Mouse (Mus musculus): Measurements from ENCODE around the gene Madcam1. TPM values are rescaled to one million over a fixed set of nuclear protein-coding genes. Genes with fewer than 3 reads are reported as not detected.

Gene Madcam1
- total RNA-seq (2023) = not detected

DNA sequence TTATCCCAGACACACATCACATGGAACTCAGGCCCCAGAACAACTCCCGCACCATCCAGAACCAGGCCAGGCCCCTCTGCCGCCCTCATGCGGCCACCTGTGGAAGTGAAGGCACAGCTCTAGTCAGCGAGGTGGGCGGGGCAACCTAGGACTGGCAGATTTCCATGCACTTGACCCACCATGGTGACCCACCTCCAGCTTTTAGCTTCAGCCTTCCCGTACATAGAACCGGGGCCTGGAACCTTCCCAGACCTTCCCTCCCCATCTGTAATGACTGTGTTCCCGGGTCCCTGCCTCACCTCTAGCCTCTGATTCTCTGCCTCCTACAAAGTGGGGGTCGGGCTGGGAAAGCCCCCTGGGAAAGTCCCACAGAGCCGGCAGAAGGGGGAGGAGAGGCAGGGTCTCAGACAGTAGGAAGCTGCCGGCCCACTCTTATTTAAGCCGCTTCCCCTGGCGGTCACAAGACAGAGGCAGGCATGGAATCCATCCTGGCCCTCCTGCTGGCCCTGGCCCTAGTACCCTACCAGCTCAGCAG is at the start of gene Madcam1:
Gene Madcam1 (plus strand): TSS at position 429 of the 535 bp plus-strand sequence.

DNA sequence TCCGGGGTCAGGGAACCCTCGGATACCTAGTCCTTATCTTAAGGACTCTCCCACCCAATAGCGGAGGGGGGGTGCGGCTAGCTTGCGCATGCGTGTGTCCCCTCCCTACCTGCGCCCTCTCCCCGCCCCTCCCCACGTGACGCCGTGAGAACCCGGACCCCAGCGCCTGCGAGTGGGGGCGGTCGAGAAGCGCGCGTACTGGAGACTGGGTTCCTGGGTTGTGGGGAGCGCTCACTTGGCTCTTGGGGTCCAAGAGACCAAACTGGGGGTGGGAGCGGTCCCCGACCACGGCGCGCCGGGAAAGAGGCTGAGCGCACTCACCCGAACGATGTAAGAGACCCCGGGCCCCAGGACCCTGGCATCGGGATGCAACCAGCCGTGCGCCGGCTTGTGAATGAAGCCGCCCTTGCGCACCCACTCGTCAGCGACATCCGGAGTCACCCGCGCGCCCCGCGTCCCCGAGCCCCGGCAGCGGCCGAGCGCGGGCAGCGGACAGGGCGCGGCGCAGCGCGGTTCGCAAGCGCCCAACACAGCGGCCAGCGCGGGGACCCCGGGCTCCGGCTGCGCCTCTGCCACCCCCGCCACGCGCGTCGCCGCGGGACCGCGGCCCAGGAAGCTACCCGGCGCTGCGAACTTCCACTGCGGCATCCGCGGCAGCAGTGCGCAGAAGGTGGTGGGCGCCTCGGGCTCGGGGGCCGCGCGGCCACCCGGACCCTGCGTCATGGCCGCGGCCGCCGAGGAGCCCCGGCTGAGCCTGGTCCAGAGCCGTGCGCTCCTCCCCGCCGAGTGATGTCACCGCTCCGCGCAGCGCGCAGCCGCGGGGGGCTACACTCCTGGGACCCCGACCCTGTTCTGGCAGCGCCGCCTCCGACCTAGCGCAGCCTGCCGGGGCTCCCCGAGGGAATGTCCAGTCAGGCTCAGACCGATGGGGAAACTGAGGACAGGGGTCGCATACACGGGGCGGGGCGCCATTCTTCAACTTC is 26.9 kb upstream of the Madcam1 start, which contains the start of gene Shc2:
Gene Shc2 (minus strand): TSS at position 791 of the 983 bp plus-strand sequence.

DNA sequence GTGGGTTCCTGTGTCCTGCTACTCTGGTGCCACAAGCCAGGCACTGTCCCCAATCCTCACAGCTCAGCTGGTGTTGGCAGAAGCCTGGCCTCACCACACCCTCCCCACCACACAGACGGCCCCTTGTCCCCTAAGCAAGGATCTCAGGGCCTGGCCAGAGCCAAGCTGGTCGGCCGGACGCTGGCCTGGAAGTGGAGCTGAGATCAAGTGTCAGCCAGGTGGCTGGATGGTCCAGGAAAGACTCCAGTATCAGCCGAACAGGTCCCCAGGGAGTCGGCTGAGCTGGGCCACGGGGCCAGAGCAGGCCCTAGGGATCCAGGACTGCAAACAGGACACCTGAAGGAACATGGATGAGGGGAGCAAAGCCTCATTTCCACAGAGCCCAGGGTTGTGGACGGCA is 18.6 kb upstream of the Madcam1 start, which contains the start of gene Odf3l2:
Gene Odf3l2 (minus strand): TSS at position 28 of the 400 bp plus-strand sequence.

DNA sequence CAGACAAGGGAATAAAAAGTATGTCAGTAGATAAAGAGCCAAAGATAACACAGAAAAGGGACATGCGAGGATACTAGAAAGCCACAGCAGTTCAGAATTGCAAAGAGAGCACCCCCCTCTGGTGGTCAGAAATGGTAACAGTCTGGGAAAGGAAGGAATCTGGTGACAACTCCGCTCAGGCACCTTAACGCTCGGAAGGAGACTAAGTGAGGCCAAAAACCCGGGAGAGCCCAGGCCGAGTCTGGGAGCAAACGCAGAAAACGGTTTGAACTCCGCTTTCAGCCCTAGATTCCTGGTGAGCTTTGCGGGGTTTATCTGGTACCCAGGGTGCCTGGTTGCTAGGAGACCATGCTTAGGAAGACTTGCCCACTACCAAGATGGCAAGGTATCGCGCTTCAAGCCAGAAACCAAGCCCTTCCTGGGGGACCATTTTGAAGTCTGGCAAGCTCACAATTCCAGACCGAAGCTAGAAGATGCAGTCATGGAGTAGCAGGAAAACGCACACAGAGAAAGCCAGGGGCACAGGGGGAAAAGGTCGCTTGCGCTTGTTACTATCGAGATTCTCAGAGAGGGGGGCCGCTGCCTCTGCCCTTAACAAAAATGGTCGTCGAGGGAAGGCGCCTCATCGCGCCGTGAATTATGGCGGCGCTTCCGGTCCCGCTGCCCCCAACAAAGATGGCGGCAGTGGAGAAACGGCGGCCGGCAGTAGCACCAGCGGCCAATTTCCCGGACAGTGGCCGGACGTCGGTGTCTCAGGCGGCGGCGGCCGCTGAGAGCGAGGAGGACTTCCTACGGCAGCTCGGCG is 4.6 kb downstream of the Madcam1 start, which contains the start of gene Tpgs1:
Gene Tpgs1 (plus strand): TSS at position 599 of the 805 bp plus-strand sequence.

DNA sequence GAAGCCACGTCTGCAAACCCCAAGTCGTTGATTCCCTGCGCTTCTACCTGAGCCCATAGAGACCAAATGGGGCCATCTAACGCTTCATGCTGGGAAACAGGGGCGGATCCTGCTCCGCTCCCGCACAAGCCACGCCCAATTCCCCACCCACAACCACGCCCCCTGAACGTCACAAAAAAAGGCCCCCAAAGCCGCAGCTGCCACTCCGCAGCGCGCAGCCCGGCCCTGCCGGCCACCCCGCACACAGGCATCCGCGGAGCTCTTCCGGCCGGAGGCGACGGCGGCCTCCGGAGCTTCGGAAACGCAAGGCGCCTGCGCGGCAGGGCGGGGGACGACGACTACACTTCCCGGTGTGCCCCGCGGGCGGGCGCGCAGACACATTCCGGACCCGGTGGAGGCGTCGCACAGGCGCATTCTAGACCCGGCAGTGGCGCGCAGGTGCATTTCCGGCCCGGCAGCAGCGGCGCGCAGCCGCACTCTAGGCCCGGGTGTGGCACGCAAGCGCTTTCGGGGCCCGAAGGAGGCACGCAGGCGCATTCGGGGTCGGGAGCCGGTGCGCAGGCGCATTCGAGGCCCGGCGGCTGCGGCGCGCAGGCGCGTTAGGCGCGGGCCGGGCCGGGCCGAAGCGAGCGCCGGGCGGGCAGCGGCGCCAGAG is 17.4 kb downstream of the Madcam1 start, which contains the start of gene Cdc34:
Gene Cdc34 (plus strand): TSS at position 605 of the 655 bp plus-strand sequence.

DNA sequence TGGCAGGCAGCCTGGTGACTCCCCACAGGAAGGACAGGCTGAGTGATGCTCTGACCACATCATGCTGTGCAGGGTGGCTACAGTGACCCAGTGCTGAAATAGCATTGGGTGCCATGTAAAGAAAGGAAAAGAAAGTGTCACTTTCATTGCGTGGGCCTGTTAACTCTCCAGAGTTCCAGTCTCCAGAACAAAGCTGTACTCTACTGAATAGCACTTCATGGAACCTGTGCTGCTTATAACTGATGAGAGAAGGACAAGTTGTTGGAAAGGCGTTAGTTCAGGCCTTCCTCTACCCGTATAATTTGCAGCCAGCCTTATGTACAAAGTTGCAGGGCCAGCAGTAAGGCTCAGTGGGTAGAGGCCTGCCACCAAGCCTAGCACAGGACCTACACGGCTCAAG is 24.4 kb downstream of the Madcam1 start, which contains the start of gene Gzmm:
Gene Gzmm (plus strand): TSS at position 301 of the 400 bp plus-strand sequence.

DNA sequence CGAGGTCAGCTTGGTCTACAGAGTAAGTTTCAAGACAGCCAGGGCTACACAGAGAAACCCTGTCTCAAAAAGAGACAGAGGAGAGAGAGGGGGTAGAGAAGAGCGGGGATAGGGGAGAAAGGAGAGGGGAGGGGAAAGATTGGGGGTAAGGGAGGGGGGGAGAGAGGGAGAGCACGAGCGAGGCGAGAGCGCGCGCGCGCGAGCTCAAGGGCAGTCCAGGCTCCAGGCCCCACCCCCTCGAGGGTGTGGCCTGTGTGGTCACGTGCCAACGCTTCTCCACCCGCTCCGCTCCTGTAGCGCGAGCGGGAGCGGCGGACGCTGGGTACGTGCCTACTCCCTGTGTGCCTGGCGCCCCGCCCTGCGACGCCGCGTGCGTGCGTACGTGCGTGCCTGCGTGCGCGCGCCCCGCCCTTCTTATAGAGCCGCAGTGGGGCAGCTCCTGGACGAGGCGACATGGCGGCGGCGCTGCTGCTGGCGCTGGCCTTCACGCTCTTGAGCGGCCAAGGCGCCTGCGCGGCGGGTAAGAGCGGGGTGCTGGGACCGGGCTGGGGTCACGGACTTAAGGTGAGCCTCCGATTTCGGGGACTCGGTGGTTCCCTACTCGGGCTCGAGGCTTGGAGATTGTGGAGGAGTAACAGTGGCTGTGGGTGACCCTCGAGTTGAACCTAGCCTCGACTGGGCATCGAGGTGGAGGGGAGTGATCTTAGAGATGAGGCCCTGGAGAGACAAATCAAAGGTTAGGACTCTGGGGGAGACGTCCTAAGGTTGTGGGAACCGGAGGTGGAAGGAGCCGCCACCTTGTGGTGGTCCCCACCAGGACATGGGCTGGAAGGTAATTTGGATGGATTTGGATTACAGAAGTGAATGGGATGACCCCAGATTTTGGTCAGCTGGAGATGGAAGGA is 40.0 kb downstream of the Madcam1 start, which contains the start of gene Bsg:
Gene Bsg (plus strand): TSS at position 427 of the 905 bp plus-strand sequence.

DNA sequence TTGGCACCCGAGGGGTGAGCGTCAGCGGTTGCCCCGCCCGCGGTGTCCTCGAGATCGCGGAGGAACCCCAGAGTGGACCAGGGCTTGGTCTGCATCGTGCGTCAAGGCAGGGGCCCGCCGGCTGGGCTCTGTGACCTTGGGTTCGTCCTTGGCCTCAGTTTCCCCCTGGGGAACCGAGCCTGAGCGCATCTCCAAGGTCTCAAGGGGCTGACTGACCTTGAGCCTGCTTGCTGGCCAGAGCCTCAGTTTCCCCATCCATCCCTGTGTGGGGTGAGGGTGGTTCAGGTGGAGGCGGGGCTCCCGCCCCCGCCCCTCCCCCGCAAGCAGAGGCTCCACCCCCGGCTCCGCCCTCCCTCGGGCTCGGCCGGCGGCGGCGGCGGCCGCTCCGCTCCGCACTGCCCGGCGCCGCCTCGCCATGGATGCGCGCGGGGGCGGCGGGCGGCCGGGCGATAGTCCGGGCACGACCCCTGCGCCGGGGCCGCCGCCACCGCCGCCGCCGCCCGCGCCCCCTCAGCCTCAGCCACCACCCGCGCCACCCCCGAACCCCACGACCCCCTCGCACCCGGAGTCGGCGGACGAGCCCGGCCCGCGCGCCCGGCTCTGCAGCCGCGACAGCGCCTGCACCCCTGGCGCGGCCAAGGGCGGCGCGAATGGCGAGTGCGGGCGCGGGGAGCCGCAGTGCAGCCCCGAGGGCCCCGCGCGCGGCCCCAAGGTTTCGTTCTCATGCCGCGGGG is 52.1 kb downstream of the Madcam1 start, which contains the start of gene Hcn2:
Gene Hcn2 (plus strand): TSS at position 381 of the 734 bp plus-strand sequence.

Other genes starting within 250 kb of the Madcam1 start
- gene Vmn2r83, start 195.8 kb upstream of the Madcam1 start, total RNA-seq (2023) = not detected
- 1 to 10 TPM; 3.7 to 5.2 TPM for gene Plpp2, start 130.8 kb upstream of the Madcam1 start, total RNA-seq (2023)
- 1 to 10 TPM; 9.0 to 9.9 TPM for gene Mier2, start 109.4 kb upstream of the Madcam1 start, total RNA-seq (2023)
- not detected for gene Theg, start 77.2 kb upstream of the Madcam1 start, total RNA-seq (2023)
- gene C2cd4c, start 50.5 kb upstream of the Madcam1 start, total RNA-seq (2023) = not detected
- gene Shc2, start 26.6 kb upstream of the Madcam1 start, total RNA-seq (2023) = not detected
- not detected for gene Odf3l2, start 18.8 kb upstream of the Madcam1 start, total RNA-seq (2023)
- gene Tpgs1, start 4.8 kb downstream of the Madcam1 start, total RNA-seq (2023) = 10 to 100 TPM; 20.1 to 26.2 TPM
- gene Cdc34, start 17.6 kb downstream of the Madcam1 start, total RNA-seq (2023) = 10 to 100 TPM; 66.7 to 77.6 TPM
- gene Gzmm, start 24.5 kb downstream of the Madcam1 start, total RNA-seq (2023) = 1 to 10 TPM; 1.1 to 1.2 TPM
- 100 to 1,000 TPM; 117 to 123 TPM for gene Bsg, start 39.9 kb downstream of the Madcam1 start, total RNA-seq (2023)
- gene Hcn2, start 52.1 kb downstream of the Madcam1 start, total RNA-seq (2023) = under 1 TPM; 0.11 to 0.18 TPM
- 10 to 100 TPM; 13.7 to 15.0 TPM for gene Polrmt, start 82.0 kb downstream of the Madcam1 start, total RNA-seq (2023)
- not detected for gene Fgf22, start 90.5 kb downstream of the Madcam1 start, total RNA-seq (2023)
- gene Rnf126, start 102.4 kb downstream of the Madcam1 start, total RNA-seq (2023) = 10 to 100 TPM; 25.1 to 26.7 TPM
- 1 to 10 TPM; 4.5 to 5.9 TPM for gene Fstl3, start 112.7 kb downstream of the Madcam1 start, total RNA-seq (2023)
- 10 to 100 TPM; 13.6 to 18.0 TPM for gene Prss57, start 126.4 kb downstream of the Madcam1 start, total RNA-seq (2023)
- 100 to 1,000 TPM; 124 to 129 TPM for gene Palm, start 129.0 kb downstream of the Madcam1 start, total RNA-seq (2023)
- under 1 TPM; 0.46 to 0.51 TPM for gene Misp, start 156.4 kb downstream of the Madcam1 start, total RNA-seq (2023)
- 100 to 1,000 TPM; 267 to 286 TPM for gene Ptbp1, start 189.9 kb downstream of the Madcam1 start, total RNA-seq (2023)
- gene Prtn3, start 209.9 kb downstream of the Madcam1 start, total RNA-seq (2023) = 100 to 1,000 TPM; 466 to 531 TPM
- 10 to 100 TPM; 20.7 to 23.9 TPM for gene Plppr3, start 210.1 kb downstream of the Madcam1 start, total RNA-seq (2023)
- 100 to 1,000 TPM; 527 to 568 TPM for gene Elane, start 221.7 kb downstream of the Madcam1 start, total RNA-seq (2023)
- gene Cfd, start 226.3 kb downstream of the Madcam1 start, total RNA-seq (2023) = not detected
- gene Med16, start 244.4 kb downstream of the Madcam1 start, total RNA-seq (2023) = 10 to 100 TPM; 32.8 to 40.7 TPM
- gene Gm26602, start 246.3 kb downstream of the Madcam1 start, total RNA-seq (2023) = not detected

All from neutrophil, adult 59 days (primary cell).